Mouse (Mus musculus): ENCODE data around the gene Skap2. TPM values are rescaled to one million over a fixed set of nuclear protein-coding genes. Genes with fewer than 3 reads are reported as not detected.
A peak's percentile ranks its signal among the peaks of the same experiment; 100 is the strongest.

The Skap2 gene
- polyA plus RNA-seq, 1 experiment from 2014 or later: 33.8 TPM

- Histone ChIP-seq H3K4me2 (replicated peaks; ENCODE audit: low read depth, low read length) (no peak overlapping the region), H3K9me3 (ENCODE audit: control insufficient read depth, low read length) (no peaks in the 10 kb centered on the region), H3K27me3 (ENCODE audit: control insufficient read depth, insufficient read depth, low read length) (peaks cover 2% of the 10 kb centered on the region; the same call in 1 of the 2 replicates), H3K4me3 (ENCODE audit: low read length) (no peak overlapping the region), H3K36me3 (ENCODE audit: control insufficient read depth, insufficient read depth, low read length) (no peaks in the 10 kb centered on the region), H3K9ac (ENCODE audit: low read depth, low read length) (no peak overlapping the region), H3K27ac (ENCODE audit: low read depth, low read length) (no peak overlapping the region), H3K4me1 (ENCODE audit: control insufficient read depth, insufficient read depth, low read length) (peaks cover 8% of the 10 kb centered on the region; the same call in 1 of the 2 replicates)
- ATAC-seq (ENCODE audit: low FRiP score, low TSS enrichment): peak; percentile 72; the same call in 1 of the 2 replicates
- WGBS: 34% methylated on average over 6 of the region's 6 CpGs
Measured at GRCm38 (mm10) chr6:51875884-51876626, 136.3 kb downstream of the Skap2 start.

- 44% methylated on average over 2 of the region's 2 CpGs for WGBS
Measured at GRCm38 (mm10) chr6:51874035-51874434, 138.3 kb downstream of the Skap2 start.

DNA sequence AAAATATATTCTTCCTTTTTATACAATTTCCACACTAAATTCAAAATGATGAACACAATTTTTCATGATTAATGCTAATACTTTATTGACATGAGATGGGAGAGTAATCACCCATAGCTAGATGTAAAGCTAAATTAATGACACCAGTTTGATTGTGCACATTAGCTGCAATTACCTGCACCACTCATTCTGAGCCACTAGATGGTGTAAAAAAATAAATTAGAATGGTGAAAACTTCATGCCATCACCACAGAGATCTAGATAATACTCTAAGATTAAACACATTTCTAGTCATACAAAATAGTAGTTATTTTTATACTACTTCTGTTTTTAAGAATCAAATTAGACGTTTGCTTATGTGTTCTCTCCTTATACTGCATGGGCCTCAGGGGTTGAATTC lies 141.2 kb downstream of the Skap2 start:
- Histone ChIP-seq H3K9me3 (ENCODE audit: control insufficient read depth, low read length) (no peaks in the 10 kb centered on the region), H3K4me1 (ENCODE audit: control insufficient read depth, insufficient read depth, low read length) (no peaks in the 10 kb centered on the region), H3K27ac (ENCODE audit: low read depth, low read length) (no peak overlapping the region), H3K9ac (ENCODE audit: low read depth, low read length) (no peak overlapping the region), H3K4me2 (replicated peaks; ENCODE audit: low read depth, low read length) (no peak overlapping the region), H3K36me3 (ENCODE audit: control insufficient read depth, insufficient read depth, low read length) (no peaks in the 10 kb centered on the region), H3K27me3 (ENCODE audit: control insufficient read depth, insufficient read depth, low read length) (no peaks in the 10 kb centered on the region), H3K4me3 (ENCODE audit: low read length) (no peak overlapping the region)
- 16% methylated on average over 1 of the region's 1 CpGs for WGBS
- no peak for ATAC-seq (ENCODE audit: low FRiP score, low TSS enrichment)

More at GRCm38 (mm10) chr6:51874035-51874434, 138.3 kb downstream of the Skap2 start:
- Histone ChIP-seq H3K36me3 (ENCODE audit: control insufficient read depth, insufficient read depth, low read length) (no peaks in the 10 kb centered on the region), H3K4me1 (ENCODE audit: control insufficient read depth, insufficient read depth, low read length) (peaks cover 4% of the 10 kb centered on the region; the same call in 1 of the 2 replicates), H3K4me2 (replicated peaks; ENCODE audit: low read depth, low read length) (no peak overlapping the region), H3K9ac (ENCODE audit: low read depth, low read length) (no peak overlapping the region), H3K9me3 (ENCODE audit: control insufficient read depth, low read length) (no peaks in the 10 kb centered on the region), H3K27ac (ENCODE audit: low read depth, low read length) (no peak overlapping the region), H3K27me3 (ENCODE audit: control insufficient read depth, insufficient read depth, low read length) (no peaks in the 10 kb centered on the region), H3K4me3 (ENCODE audit: low read length) (no peak overlapping the region)
- ATAC-seq (ENCODE audit: low FRiP score, low TSS enrichment): no peak

- H3K36me3 ChIP-seq (ENCODE audit: control insufficient read depth, insufficient read depth, low read length): no peaks in the 10 kb centered on the region
- H3K27me3 ChIP-seq (ENCODE audit: control insufficient read depth, insufficient read depth, low read length): no peaks in the 10 kb centered on the region
- no peak for ATAC-seq (ENCODE audit: low FRiP score, low TSS enrichment)
- H3K4me2 ChIP-seq (replicated peaks; ENCODE audit: low read depth, low read length): no peak overlapping the region
- no peak overlapping the region for H3K4me3 ChIP-seq (ENCODE audit: low read length)
- H3K27ac ChIP-seq (ENCODE audit: low read depth, low read length): no peak overlapping the region
- WGBS: 58% methylated on average over 1 of the region's 1 CpGs
- no peaks in the 10 kb centered on the region for H3K9me3 ChIP-seq (ENCODE audit: control insufficient read depth, low read length)
- no peak overlapping the region for H3K9ac ChIP-seq (ENCODE audit: low read depth, low read length)
- no peaks in the 10 kb centered on the region for H3K4me1 ChIP-seq (ENCODE audit: control insufficient read depth, insufficient read depth, low read length)
Measured at GRCm38 (mm10) chr6:51870294-51870693, 142.1 kb downstream of the Skap2 start.

DNA sequence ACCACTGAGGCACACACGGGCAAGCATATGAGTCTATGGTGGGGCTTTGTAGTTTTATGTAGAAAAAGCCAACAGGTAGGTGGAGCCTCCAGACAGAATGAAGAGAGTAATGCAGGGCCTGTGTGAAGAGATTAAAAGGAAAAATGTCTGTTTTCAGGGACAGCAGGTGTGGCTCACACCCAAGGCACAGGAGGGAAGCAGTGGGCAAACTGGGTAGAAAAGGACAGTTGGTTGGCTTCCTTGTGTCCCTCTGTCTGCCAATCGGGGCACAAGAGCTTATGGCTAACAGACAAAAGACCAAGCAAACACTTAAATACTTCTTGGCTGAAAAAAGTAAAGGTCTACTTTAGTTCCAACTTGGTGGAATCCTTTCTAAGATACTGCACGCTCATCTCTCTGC lies 145.8 kb downstream of the Skap2 start:
- Histone ChIP-seq H3K9ac (ENCODE audit: low read depth, low read length) (no peak overlapping the region), H3K9me3 (ENCODE audit: control insufficient read depth, low read length) (no peaks in the 10 kb centered on the region), H3K4me3 (ENCODE audit: low read length) (no peak overlapping the region), H3K27me3 (ENCODE audit: control insufficient read depth, insufficient read depth, low read length) (no peaks in the 10 kb centered on the region), H3K27ac (ENCODE audit: low read depth, low read length) (no peak overlapping the region), H3K4me2 (replicated peaks; ENCODE audit: low read depth, low read length) (no peak overlapping the region), H3K36me3 (ENCODE audit: control insufficient read depth, insufficient read depth, low read length) (no peaks in the 10 kb centered on the region), H3K4me1 (ENCODE audit: control insufficient read depth, insufficient read depth, low read length) (no peaks in the 10 kb centered on the region)
- ATAC-seq (ENCODE audit: low FRiP score, low TSS enrichment): no peak
- 79% methylated on average over 3 of the region's 3 CpGs for WGBS

GRCm38 (mm10) chr6:51863508-51863907 lies 148.8 kb downstream of the Skap2 start:
- Histone ChIP-seq H3K27ac (ENCODE audit: low read depth, low read length) (no peak overlapping the region), H3K27me3 (ENCODE audit: control insufficient read depth, insufficient read depth, low read length) (no peaks in the 10 kb centered on the region), H3K9me3 (ENCODE audit: control insufficient read depth, low read length) (no peaks in the 10 kb centered on the region), H3K36me3 (ENCODE audit: control insufficient read depth, insufficient read depth, low read length) (no peaks in the 10 kb centered on the region), H3K4me3 (ENCODE audit: low read length) (no peak overlapping the region), H3K9ac (ENCODE audit: low read depth, low read length) (no peak overlapping the region), H3K4me1 (ENCODE audit: control insufficient read depth, insufficient read depth, low read length) (peaks cover 6% of the 10 kb centered on the region; the same call in 1 of the 2 replicates), H3K4me2 (replicated peaks; ENCODE audit: low read depth, low read length) (no peak overlapping the region)
- no peak for ATAC-seq (ENCODE audit: low FRiP score, low TSS enrichment)
- WGBS: 65% methylated on average over 4 of the region's 4 CpGs

- Histone ChIP-seq H3K27ac (ENCODE audit: low read depth, low read length) (no peak overlapping the region), H3K4me2 (replicated peaks; ENCODE audit: low read depth, low read length) (no peak overlapping the region), H3K9ac (ENCODE audit: low read depth, low read length) (no peak overlapping the region), H3K9me3 (ENCODE audit: control insufficient read depth, low read length) (no peaks in the 10 kb centered on the region), H3K4me3 (ENCODE audit: low read length) (no peak overlapping the region), H3K36me3 (ENCODE audit: control insufficient read depth, insufficient read depth, low read length) (no peaks in the 10 kb centered on the region), H3K4me1 (ENCODE audit: control insufficient read depth, insufficient read depth, low read length) (peaks cover 6% of the 10 kb centered on the region; the same call in 1 of the 2 replicates), H3K27me3 (ENCODE audit: control insufficient read depth, insufficient read depth, low read length) (no peaks in the 10 kb centered on the region)
- 29% methylated on average over 8 of the region's 8 CpGs for WGBS
- ATAC-seq (ENCODE audit: low FRiP score, low TSS enrichment): no peak
Measured at GRCm38 (mm10) chr6:51860300-51860699, 152.0 kb downstream of the Skap2 start.

- Histone ChIP-seq H3K4me3 (ENCODE audit: low read length) (no peak overlapping the region), H3K9me3 (ENCODE audit: control insufficient read depth, low read length) (no peaks in the 10 kb centered on the region), H3K27me3 (ENCODE audit: control insufficient read depth, insufficient read depth, low read length) (no peaks in the 10 kb centered on the region), H3K36me3 (ENCODE audit: control insufficient read depth, insufficient read depth, low read length) (no peaks in the 10 kb centered on the region), H3K9ac (ENCODE audit: low read depth, low read length) (no peak overlapping the region), H3K4me1 (ENCODE audit: control insufficient read depth, insufficient read depth, low read length) (peaks cover 6% of the 10 kb centered on the region; the same call in 1 of the 2 replicates), H3K4me2 (replicated peaks; ENCODE audit: low read depth, low read length) (no peak overlapping the region), H3K27ac (ENCODE audit: low read depth, low read length) (no peak overlapping the region)
- ATAC-seq (ENCODE audit: low FRiP score, low TSS enrichment): peak; percentile 85
- 0% methylated on average over 11 of the region's 11 CpGs for WGBS
Measured at GRCm38 (mm10) chr6:51857821-51858220, 154.5 kb downstream of the Skap2 start.

DNA sequence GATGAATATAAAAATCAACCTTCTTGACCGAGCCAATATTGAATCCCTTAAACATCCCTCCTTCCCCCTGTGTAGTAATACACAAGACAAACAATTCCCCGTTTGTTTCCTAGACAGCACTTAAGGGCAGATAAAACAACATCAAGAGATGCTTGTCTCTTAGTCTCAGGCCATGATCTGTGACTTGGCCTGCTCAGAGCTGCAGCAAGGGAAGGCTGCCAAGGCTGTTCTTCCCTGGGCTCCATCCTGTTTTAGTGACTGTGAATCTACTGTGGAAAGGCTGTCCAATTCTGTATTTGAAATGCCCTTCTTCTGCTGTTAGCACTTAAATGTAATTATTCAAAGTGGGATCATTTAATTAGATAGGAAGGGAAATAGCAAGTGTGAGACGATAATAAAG lies 159.1 kb downstream of the Skap2 start:
- Histone ChIP-seq H3K4me3 (ENCODE audit: low read length) (no peak overlapping the region), H3K9ac (ENCODE audit: low read depth, low read length) (no peak overlapping the region), H3K9me3 (ENCODE audit: control insufficient read depth, low read length) (no peaks in the 10 kb centered on the region), H3K4me1 (ENCODE audit: control insufficient read depth, insufficient read depth, low read length) (peaks cover 4% of the 10 kb centered on the region), H3K36me3 (ENCODE audit: control insufficient read depth, insufficient read depth, low read length) (no peaks in the 10 kb centered on the region), H3K4me2 (replicated peaks; ENCODE audit: low read depth, low read length) (no peak overlapping the region), H3K27me3 (ENCODE audit: control insufficient read depth, insufficient read depth, low read length) (0 out of 2 replicates have a peak, but pooled peaks cover 4% of the 10 kb centered on the region), H3K27ac (ENCODE audit: low read depth, low read length) (no peak overlapping the region)
- no peak for ATAC-seq (ENCODE audit: low FRiP score, low TSS enrichment)
- WGBS: 81% methylated on average over 3 of the region's 3 CpGs

All from kidney, embryonic 14.5 days (tissue).